Mouse (Mus musculus): ENCODE data around the gene Larp1b.

- no peak for TF ChIP-seq CTCF (IDR thresholded peaks at IDR 0.05; ENCODE audit: extremely low read depth, insufficient read length, insufficient replicate concordance, low read depth, low read length)
- TF ChIP-seq POLR2A (IDR thresholded peaks at IDR 0.05; ENCODE audit: low read depth, low read length) = no peak
Measured at GRCm38 (mm10) chr3:41087071-41087470, 137.4 kb downstream of the Larp1b start.

All from small intestine, adult 2 months (tissue).